Mouse (Mus musculus): ENCODE measurements at regions not wholly inside any gene's neighbourhood (a gene's known extent, or its start where the extent isn't known, plus 50 kb on each side); places are given as distances from the start of the nearest gene placed in this dataset.

DNA sequence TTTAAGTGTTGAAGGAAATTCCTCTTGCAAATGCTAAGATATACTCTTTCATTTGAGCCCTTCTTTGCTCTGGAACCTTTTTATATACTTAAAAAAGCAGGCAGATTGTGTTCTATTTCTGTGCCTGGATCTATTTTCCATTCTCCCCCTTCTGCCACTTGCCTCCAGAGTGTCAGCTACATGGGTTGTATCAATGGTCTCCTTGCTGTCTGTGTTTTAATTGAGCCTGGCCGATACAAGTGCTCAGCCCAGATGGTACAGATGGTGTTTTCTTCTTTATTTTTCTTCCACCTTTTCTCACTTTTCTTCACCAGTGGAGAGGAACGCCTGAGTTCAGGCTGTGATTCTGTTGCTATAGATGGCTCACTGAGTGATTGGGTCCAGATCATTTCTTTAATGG is 131.5 kb upstream of the Pdcd1 start:
- DNase-seq (ENCODE audit: low spot score in 2 of 2): peak; percentile 13 to 19
- no peak overlapping the region for H3K27ac ChIP-seq
- no peak overlapping the region for H3K4me3 ChIP-seq
- no peak for TF ChIP-seq CTCF (conservative IDR thresholded peaks at IDR 0.05)

DNA sequence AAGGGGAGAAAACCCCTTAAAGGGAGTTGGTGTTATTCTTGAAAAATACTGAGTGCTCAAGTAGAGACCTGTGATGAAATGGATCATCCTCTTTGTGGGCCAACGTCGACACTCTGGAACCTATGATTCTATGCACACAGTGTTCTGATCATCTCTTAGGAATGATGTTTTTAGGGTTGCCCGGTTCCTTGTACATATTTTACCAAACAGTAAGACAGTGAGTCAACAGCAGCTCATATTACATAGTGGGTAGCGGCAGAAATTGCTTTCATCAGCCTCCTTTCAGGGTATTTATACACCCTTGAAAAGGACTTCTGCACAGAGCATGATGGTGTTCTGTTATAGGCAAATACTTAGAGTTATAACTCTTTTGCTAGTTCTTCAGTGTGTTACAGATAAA is 97.6 kb upstream of the Pdcd1 start:
- Histone ChIP-seq H3K27ac (no peak overlapping the region), H3K4me3 (no peak overlapping the region)
- DNase-seq (ENCODE audit: low spot score in 2 of 2): no peak
- no peak for TF ChIP-seq CTCF (conservative IDR thresholded peaks at IDR 0.05)

DNA sequence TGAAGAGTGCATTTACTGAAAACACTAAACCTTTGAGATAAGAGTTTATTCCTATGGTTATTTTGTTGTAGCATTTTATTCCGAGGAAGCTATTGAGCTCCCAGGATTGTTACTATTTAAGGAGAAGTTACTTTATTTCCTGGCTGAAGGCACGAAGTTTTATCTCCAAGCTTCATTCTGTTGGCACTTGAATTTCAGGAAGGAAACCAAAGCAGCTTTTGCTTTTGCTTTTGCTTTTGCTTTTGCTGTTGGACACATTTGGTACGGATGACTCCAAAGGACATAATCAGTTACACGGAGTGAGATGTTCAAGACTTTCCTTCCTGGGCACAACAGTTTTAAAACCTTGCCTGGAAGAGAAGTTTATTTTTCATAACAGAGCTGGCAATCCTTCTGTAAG is 94.7 kb upstream of the Pdcd1 start:
- DNase-seq (ENCODE audit: low spot score in 2 of 2): no peak
- H3K27ac ChIP-seq: no peak overlapping the region
- no peak for TF ChIP-seq CTCF (conservative IDR thresholded peaks at IDR 0.05)
- H3K4me3 ChIP-seq: no peak overlapping the region

DNA sequence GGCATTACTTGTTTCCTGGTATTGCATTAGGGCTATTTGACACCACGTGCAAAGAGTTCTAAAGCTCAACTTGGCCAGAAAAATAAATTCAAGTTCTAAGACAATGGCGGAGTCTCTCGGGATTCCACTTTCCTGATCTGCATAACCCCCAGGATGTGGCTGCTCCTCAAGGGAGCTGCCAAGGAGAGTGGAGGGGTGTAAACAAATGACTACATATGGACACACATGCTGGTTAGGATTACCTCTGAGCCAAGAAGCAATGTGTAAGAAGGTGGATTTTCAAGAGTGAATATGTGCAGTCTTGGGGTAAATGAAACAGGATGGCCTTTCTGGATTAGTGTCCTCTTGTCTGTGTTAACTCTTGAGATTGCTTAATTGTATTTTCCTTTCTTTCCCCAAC is 88.2 kb upstream of the Pdcd1 start:
- Histone ChIP-seq H3K27ac (no peak overlapping the region), H3K4me3 (no peak overlapping the region)
- no peak for DNase-seq (ENCODE audit: low spot score in 2 of 2)
- TF ChIP-seq CTCF (conservative IDR thresholded peaks at IDR 0.05): no peak

DNA sequence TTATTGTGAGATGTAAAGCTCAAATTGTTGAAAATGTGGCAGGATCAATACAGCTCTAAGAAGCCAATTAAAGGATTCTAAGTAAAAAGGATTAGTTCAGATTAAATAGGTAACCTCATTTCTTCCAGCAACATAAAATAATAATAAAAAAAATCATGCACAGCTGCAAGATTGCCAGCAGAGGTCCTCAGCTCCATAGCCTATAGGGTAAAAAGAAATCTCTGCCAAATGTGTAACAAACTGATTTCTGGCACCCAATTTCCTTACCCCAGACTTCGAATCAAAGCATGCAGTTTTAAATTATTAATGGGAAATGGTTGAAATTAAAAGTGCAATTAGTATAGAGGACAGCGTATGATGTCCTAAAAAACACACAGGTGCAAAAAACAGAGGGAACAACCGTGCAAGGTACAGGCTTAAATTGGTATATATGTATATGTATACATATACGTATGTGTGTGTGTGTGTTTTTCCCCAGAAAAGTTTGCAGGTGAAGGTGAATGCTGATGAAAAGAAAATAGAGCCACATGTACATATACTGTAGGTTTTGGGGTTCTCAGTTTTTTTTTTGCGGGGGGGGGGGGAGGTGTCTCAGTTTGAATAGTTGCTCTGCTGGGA is 87.2 kb upstream of the Pdcd1 start:
- peak; percentile 85 for TF ChIP-seq CTCF (conservative IDR thresholded peaks at IDR 0.05)
- H3K4me3 ChIP-seq: no peak overlapping the region
- DNase-seq (ENCODE audit: low spot score in 2 of 2): peak; percentile 10 to 32
- no peak overlapping the region for H3K27ac ChIP-seq

DNA sequence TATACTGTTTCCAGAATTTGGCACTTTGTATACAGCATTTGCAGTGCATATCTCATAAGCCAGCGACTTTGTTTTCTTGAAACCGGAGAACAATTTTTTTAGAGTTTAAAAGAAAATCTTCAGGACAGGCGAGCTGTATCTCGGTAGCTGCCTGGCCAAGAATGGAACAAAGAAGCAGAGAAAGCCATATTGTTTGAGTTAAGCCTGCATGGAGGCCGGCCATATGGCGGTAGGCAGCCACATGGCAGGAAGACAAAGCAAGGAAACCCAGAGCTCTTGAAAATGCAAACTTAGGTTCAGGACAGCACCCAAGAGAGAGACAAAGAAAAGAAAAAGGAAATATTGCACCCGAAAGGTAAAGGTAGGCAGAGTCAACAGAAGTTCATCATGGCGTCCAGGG is 84.4 kb upstream of the Pdcd1 start:
- no peak overlapping the region for H3K4me3 ChIP-seq
- no peak overlapping the region for H3K27ac ChIP-seq
- DNase-seq (ENCODE audit: low spot score in 2 of 2): peak; percentile 15 to 19
- no peak for TF ChIP-seq CTCF (conservative IDR thresholded peaks at IDR 0.05)

All from layer of hippocampus, adult 2 months (tissue).